Mouse (Mus musculus) thymus, adult 2 months (tissue): ENCODE measurements around the gene Cldn13.

ENCODE experiments used
- CTCF ChIP-seq: fragments of 200-500 bp; IDR thresholded peaks from 2 replicates; pipeline ENCODE4 v1.5.1; 2012; ENCODE audit warnings: mild to moderate bottlenecking, control low read depth, low read length, moderate library complexity, borderline replicate concordance; ENCODE audit not compliant: control insufficient read depth, poor library complexity, insufficient read depth; ENCODE audit errors: extremely low read depth
- POLR2A ChIP-seq: fragments of 200-500 bp; IDR thresholded peaks from 2 replicates; pipeline ENCODE4 v1.6.1; 2012; ENCODE audit warnings: mild to moderate bottlenecking, low read length, control low read depth, moderate library complexity; ENCODE audit not compliant: control insufficient read depth, poor library complexity, insufficient read depth; ENCODE audit errors: extremely low read depth

GRCm38 (mm10) chr5:134926726-134927125 lies 11.4 kb upstream of the Cldn13 start:
- TF ChIP-seq CTCF (no peak), POLR2A (no peak)
